Mouse (Mus musculus) forebrain, embryonic 16.5 days (tissue): Measurements from ENCODE around the gene Gm20379. TPM values are rescaled to one million over a fixed set of nuclear protein-coding genes. Genes with fewer than 3 reads are reported as not detected.
A peak's percentile ranks its signal among the peaks of the same experiment; 100 is the strongest.

Experiments
- ATAC-seq: fragments of 200-750 bp; cut with Nextera tagmentation; 2 replicates; pipeline ENCODE4 v1.8.0; 2017; ENCODE audit warnings: mild to moderate bottlenecking, moderate library complexity
- H3K27ac ChIP-seq: fragments of 300-500 bp; sonication (generic); 2 replicates; pipeline ENCODE4 v1.5.1; 2014; ENCODE audit warnings: low read length, control low read depth
- H3K27me3 ChIP-seq: fragments of 300-500 bp; sonication (generic); replicated peaks from 2 replicates; pipeline ENCODE4 v1.6.1; 2014; ENCODE audit warnings: low read length; ENCODE audit not compliant: control insufficient read depth, insufficient read depth
- H3K36me3 ChIP-seq: fragments of 300-500 bp; sonication (generic); 2 replicates; pipeline ENCODE4 v1.6.1; 2014; ENCODE audit not compliant: control insufficient read depth, insufficient read depth
- H3K4me1 ChIP-seq: fragments of 300-500 bp; sonication (generic); replicated peaks from 2 replicates; pipeline ENCODE4 v1.6.1; 2014; ENCODE audit warnings: low read length; ENCODE audit not compliant: control insufficient read depth, insufficient read depth
- H3K4me2 ChIP-seq: fragments of 300-500 bp; sonication (generic); 2 replicates; pipeline ENCODE4 v1.6.1; 2014; ENCODE audit warnings: mild to moderate bottlenecking, low read length, control low read depth
- H3K4me3 ChIP-seq: fragments of 300-500 bp; sonication (generic); replicated peaks from 2 replicates; pipeline ENCODE4 v1.5.1; 2014; ENCODE audit warnings: mild to moderate bottlenecking, low read length, control low read depth
- H3K9ac ChIP-seq: fragments of 300-500 bp; sonication (generic); replicated peaks from 2 replicates; pipeline ENCODE4 v1.6.1; 2014; ENCODE audit warnings: low read depth, low read length, control low read depth
- H3K9me3 ChIP-seq: fragments of 300-500 bp; sonication (generic); 2 replicates; pipeline ENCODE4 v1.6.1; 2016; ENCODE audit warnings: low read length; ENCODE audit not compliant: control insufficient read depth
- WGBS: fragments of 180-500 bp; shearing (Covaris S2); extraction: QIAGEN DNeasy Blood & Tissue Kit; methylation state at CpG from one replicate; pipeline ENCODE4 v1.1.7; 2014; 5-methylcytosine and 5-hydroxymethylcytosine counted together
- polyA plus RNA-seq: library from polyadenylated mRNA; unstranded; fragments of >200 nt; fragmentation: Nextera tagmentation; extraction: Ambion mirVana; gene quantifications from 2 replicates; pipeline ENCODE4 v1.2.1, GENCODE M21; 2015

The Gm20379 gene
- polyA plus RNA-seq: 1.1 TPM in 2 replicates

DNA sequence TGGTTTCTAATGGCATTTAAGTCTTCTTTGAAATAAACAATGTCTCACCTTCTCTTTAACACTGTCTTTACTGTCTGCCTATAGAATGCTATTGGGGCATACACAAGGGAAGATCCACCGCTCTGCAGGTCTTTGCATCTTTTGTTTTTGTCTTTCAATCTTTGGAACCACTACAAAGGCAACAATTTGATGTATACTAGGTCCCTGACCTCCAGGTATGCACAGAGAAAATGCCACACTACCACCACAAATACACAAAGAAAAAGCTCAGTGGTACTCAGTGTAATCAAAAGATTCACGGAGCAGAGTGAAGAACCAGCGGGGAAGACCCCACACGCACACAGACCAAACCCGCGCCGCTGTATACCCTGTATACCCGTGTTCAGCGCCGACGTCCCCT lies at the start of gene Gm20379:
Gm20379 (plus strand) TSS at position 301 of the 400 bp plus-strand sequence.
- H3K9me3 ChIP-seq: no peaks in the 10 kb centered on the region
- H3K4me2 ChIP-seq: no peak within 1 kb of the TSS
- WGBS: 98% methylated on average over 11 of the region's 11 CpGs
- H3K4me3 ChIP-seq: no peak within 1 kb of the TSS
- ATAC-seq: no peak
- H3K9ac ChIP-seq: no peak within 1 kb of the TSS
- H3K4me1 ChIP-seq: no peaks in the 10 kb centered on the region
- peaks cover 14% of the 10 kb centered on the region for H3K36me3 ChIP-seq
- H3K27me3 ChIP-seq: no peaks in the 10 kb centered on the region
- no peak within 1 kb of the TSS for H3K27ac ChIP-seq

DNA sequence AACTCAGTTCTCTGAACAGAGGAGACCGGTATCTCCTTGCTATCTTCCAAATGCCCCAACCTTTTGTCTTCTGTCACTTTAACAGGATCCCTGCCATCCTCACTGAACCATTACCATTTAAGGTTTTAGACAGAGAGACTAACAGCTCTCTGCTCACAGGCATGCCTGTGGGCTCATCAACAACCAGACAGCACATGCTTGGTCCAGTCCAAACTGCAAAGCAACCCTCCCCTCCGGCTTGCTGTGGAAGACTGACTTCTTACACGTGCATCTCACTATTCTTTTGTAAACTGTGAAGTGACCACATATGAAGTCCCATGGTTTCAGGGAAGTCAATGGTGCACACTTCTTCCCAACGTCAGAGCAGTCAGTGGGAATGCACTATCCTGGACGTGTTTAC lies 44.5 kb upstream of the Gm20379 start:
- Histone ChIP-seq H3K27ac (no peak overlapping the region), H3K4me3 (no peak overlapping the region), H3K36me3 (no peaks in the 10 kb centered on the region), H3K27me3 (no peaks in the 10 kb centered on the region), H3K9me3 (no peaks in the 10 kb centered on the region), H3K4me2 (no peak overlapping the region), H3K9ac (no peak overlapping the region), H3K4me1 (no peaks in the 10 kb centered on the region)
- ATAC-seq: no peak
- 88% methylated on average over 5 of the region's 5 CpGs for WGBS

DNA sequence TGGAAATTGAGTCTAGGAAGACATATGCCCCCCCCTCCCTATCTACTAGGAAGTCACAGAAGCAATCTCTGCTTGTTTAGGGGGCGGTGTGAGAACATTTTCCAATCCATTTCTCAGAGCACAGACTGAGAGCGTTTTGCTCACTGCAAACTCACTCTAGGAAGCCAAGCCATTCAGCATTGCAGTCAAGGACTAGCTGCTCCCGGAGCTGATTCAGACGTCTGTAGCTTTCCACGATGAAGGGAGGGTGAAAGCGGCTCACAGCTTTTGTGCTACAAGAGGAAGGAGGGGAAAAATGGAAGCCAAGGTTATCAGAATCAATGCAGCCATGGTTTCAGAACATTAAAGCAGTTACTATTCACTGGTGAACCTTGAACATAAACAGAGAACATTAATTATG lies 42.2 kb upstream of the Gm20379 start:
- Histone ChIP-seq H3K9me3 (no peaks in the 10 kb centered on the region), H3K4me1 (no peaks in the 10 kb centered on the region), H3K36me3 (no peaks in the 10 kb centered on the region), H3K9ac (no peak overlapping the region), H3K4me3 (no peak overlapping the region), H3K27ac (no peak overlapping the region), H3K4me2 (no peak overlapping the region), H3K27me3 (no peaks in the 10 kb centered on the region)
- ATAC-seq: no peak
- 86% methylated on average over 6 of the region's 6 CpGs for WGBS

DNA sequence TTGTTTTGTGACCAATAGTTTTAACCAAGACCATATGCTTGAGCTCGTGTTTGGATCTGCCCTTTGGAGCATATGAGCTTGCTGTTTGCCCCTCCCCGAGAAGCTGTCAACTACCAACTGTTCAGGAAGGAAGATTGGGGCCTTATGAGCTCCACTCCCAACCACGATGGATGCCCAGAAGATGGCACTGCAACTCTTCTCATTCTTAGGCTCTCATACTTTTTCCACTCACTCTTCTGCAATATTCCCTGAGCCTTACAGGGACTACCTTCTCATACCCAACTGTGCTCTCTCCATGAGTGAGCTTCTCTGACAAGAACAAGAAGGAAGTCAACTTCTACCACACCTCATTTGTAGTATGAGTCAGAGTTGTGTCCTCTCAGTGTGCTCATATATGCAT lies 38.7 kb upstream of the Gm20379 start:
- H3K9me3 ChIP-seq: no peaks in the 10 kb centered on the region
- no peak for ATAC-seq
- H3K4me1 ChIP-seq: no peaks in the 10 kb centered on the region
- no peaks in the 10 kb centered on the region for H3K27me3 ChIP-seq
- H3K4me2 ChIP-seq: no peak overlapping the region
- no peaks in the 10 kb centered on the region for H3K36me3 ChIP-seq
- 88% methylated on average over 3 of the region's 3 CpGs for WGBS
- H3K27ac ChIP-seq: no peak overlapping the region
- no peak overlapping the region for H3K4me3 ChIP-seq
- H3K9ac ChIP-seq: no peak overlapping the region

DNA sequence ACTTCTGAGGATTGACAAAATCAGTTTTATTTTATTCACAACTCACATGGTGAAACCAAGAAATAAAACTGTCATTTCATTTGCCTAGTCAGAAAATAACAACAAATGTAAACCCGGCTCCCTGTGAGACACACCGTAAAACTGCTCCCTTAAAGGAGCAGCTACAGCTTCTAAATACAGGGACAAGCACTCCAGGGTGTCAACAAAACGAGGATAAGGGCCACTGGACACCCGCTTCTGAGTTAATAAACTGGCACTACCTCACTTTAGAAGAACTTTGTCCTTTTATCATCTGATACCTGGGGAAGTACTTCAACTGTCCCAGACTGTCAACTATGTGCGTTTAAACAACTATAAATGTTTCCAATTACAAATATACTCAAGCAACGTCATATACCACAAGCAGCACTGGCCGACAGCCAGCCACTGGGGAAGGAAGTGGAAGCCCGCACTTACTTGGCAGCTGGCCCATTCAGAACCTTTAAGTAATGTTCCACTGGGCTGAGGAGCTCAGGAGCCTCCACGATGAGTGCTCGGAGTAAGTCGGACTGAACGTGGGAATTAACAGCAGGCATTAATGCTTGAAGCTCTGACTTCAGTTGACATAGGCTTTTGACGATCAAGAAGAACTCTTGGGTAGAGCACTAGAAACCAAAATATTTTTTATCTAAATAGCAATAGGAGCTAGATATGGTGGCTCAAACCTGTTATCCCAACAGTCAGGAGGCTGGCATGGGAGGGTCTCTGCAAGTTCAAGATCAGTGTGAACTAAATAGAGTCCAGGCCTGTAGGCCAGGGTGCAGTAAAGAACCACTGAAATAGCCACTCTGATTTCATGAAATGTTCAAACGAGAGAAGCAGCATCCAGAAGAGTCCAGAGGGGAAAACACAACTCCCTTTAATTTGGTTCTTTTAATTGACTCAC lies 31.2 kb upstream of the Gm20379 start:
- H3K36me3 ChIP-seq: no peaks in the 10 kb centered on the region
- 65% methylated on average over 14 of the region's 14 CpGs for WGBS
- 0 out of 2 replicates have a peak, but pooled peaks have one; percentile 36 for ATAC-seq
- H3K4me1 ChIP-seq: 0 out of 2 replicates have a peak, but pooled peaks cover 3% of the 10 kb centered on the region
- H3K4me2 ChIP-seq: no peak overlapping the region
- no peak overlapping the region for H3K9ac ChIP-seq
- no peak overlapping the region for H3K27ac ChIP-seq
- H3K9me3 ChIP-seq: no peaks in the 10 kb centered on the region
- H3K4me3 ChIP-seq: no peak overlapping the region
- no peaks in the 10 kb centered on the region for H3K27me3 ChIP-seq

DNA sequence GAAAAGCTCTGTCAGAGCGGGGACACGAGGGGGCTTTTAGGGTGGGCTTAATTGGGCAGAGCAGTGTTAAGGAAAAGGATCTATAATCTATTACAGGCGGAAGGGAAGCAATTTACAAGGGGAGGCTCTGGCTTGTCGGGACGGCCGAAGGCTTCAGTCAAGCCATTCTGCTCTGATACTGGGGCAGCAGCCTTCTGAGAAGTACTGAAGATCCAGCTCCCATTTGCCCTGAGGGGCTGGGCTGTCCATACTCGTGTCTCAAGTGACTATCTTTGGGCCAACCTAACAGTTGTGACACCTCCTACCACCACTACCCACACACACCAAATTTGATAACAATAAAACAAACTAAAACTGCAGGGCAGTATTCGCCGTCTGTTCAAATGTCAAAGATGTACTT lies 30.5 kb upstream of the Gm20379 start:
- Histone ChIP-seq H3K27me3 (no peaks in the 10 kb centered on the region), H3K4me3 (no peak overlapping the region), H3K9ac (no peak overlapping the region), H3K9me3 (no peaks in the 10 kb centered on the region), H3K36me3 (no peaks in the 10 kb centered on the region), H3K4me1 (0 out of 2 replicates have a peak, but pooled peaks cover 3% of the 10 kb centered on the region), H3K27ac (no peak overlapping the region), H3K4me2 (no peak overlapping the region)
- no peak for ATAC-seq
- 89% methylated on average over 9 of the region's 9 CpGs for WGBS

DNA sequence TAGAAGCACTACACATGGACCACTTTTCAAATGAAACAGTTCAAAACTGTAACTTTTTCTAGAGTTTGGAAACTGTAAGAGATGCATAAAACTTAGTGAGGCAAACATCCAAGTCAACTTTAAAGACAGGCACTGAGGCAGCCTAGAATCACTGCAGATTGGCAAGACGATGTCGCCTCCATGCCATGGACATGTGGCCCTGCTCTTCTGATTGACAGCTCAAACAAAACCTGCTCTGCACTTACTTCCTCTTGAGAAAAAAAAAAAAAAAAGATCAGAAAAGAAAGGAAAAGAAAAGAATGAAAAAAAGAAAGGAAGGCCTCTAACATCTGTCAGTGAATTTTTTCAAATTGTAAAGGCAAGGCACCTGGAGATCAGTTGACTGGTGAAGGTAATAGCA lies 28.8 kb upstream of the Gm20379 start:
- Histone ChIP-seq H3K27me3 (no peaks in the 10 kb centered on the region), H3K4me1 (0 out of 2 replicates have a peak, but pooled peaks cover 3% of the 10 kb centered on the region), H3K4me2 (no peak overlapping the region), H3K9ac (no peak overlapping the region), H3K36me3 (no peaks in the 10 kb centered on the region), H3K9me3 (no peaks in the 10 kb centered on the region), H3K27ac (no peak overlapping the region), H3K4me3 (no peak overlapping the region)
- WGBS: 58% methylated on average over 2 of the region's 2 CpGs
- ATAC-seq: no peak

DNA sequence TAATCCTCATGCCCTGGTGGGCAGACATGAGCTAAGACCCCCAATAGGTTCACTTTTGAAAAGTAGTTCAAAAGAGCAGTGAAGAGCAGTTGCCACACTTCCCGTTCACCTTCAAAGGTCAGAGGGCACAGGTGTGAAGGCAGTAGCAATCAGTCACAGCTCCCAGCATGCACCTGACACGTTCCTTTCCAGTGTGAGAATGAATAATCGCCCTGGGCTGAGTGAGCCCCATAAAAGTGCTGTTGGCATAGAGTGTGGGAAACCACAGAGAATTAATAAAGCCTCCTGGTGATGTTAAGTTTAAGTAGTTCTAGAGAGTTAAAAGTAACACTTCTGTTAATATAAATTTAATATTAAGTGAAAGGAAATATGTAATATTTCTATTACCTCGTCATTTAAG lies 14.2 kb upstream of the Gm20379 start:
- WGBS: 84% methylated on average over 4 of the region's 4 CpGs
- H3K9ac ChIP-seq: no peak overlapping the region

DNA sequence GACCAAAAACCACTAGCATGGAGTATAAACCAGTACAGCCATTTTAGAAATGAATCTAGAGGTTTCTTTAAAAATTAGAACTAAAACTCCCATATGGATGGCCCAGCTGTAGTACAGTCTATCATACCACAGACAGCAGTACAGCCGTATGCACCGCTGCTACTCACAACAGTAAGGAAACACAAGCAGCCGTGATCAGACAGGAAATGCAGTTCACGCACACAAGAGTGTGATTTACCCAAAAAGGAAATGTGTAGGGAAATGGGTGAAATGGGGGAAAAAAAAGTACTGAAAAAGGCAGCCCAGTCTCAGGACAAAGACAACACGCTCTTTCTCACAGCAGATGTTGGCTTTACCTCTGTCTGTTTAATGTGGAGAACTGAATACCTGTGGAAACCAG lies 11.9 kb upstream of the Gm20379 start:
- no peak overlapping the region for H3K9ac ChIP-seq
- no peak overlapping the region for H3K4me2 ChIP-seq
- no peaks in the 10 kb centered on the region for H3K4me1 ChIP-seq
- H3K4me3 ChIP-seq: no peak overlapping the region
- H3K36me3 ChIP-seq: peaks cover 2% of the 10 kb centered on the region; the same call in 1 of the 2 replicates
- H3K27ac ChIP-seq: no peak overlapping the region
- no peaks in the 10 kb centered on the region for H3K9me3 ChIP-seq
- no peaks in the 10 kb centered on the region for H3K27me3 ChIP-seq
- no peak for ATAC-seq
- 92% methylated on average over 5 of the region's 5 CpGs for WGBS

More for the DNA sequence above, 14.2 kb upstream of the Gm20379 start:
- ATAC-seq: no peak
- Histone ChIP-seq H3K36me3 (peaks cover 2% of the 10 kb centered on the region; the same call in 1 of the 2 replicates), H3K4me1 (no peaks in the 10 kb centered on the region), H3K4me3 (no peak overlapping the region), H3K27me3 (no peaks in the 10 kb centered on the region), H3K4me2 (no peak overlapping the region), H3K27ac (no peak overlapping the region), H3K9me3 (no peaks in the 10 kb centered on the region)
